In the genomic region with DNA sequence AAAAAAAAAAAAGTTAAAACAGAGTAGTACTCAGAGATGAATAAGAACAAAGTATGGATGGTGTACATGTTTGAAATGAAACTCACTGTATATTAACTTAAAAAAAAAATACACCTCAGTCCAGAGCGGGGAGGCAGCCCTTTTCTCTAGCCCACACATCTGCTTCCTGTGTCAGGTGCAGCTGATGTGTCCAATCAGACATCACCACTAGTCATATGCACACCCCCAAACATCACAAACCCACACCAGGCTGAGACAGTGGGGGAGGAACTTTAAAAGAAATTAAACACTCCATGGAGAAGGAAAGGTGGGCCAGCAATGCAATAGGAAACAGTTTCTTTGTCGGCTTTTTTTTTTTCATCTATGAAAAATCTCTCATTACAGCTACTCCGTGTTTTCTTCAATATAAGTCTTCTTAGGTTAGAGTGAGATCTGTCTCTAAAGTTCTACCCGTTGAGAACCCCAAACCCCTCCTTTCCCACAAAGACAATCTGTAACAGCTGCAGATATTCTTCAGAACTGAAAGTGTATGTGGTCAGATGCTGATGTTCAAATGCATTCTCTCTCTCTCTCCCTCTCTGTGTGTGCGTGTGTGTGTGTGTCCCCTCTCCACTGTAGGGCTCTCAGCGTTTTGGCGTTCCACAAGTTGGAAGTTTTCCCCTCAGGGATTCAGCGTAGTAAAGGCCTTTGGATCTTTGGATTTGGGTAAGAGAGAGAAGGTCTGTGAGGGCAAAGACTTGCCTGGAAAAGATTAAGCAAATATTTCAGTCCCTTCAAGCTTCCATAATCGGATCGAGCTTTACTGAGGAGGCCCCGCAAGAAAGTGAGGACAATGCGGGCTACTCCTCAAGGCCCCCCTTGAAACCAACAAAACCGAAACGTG, we compare ENCODE assay signal across 8 mouse cellular contexts. TPM values are rescaled to one million over a fixed set of nuclear protein-coding genes. Genes with fewer than 3 reads are reported as not detected.
DNase-seq lines count a peak whose midpoint lies in the region; ATAC-seq and TF ChIP-seq lines count a peak whose summit lies in the region.

No protein-coding gene starts in this region.

- H3K27me3 ChIP-seq in kidney, adult 2 months (replicated peaks; ENCODE audit: control insufficient read depth, insufficient read depth, low read length) = no peaks in the 10 kb centered on the region
- no peaks in the 10 kb centered on the region for H3K27me3 ChIP-seq in MEL (ENCODE audit: control insufficient read depth in 1 of 2, insufficient read depth in 2 of 2, low read length in 2 of 2)
- no peaks in the 10 kb centered on the region for H3K27me3 ChIP-seq in heart, postnatal 0 days (ENCODE audit: control insufficient read depth, insufficient read depth, low read length)

- H3K79me2 ChIP-seq in MEL (ENCODE audit: control insufficient read depth, insufficient read depth, low read length, poor library complexity) = no peaks in the 10 kb centered on the region

- H3K36me3 ChIP-seq in kidney, adult 2 months (ENCODE audit: control insufficient read depth, insufficient read depth, low read length) = no peaks in the 10 kb centered on the region
- H3K36me3 ChIP-seq in MEL (ENCODE audit: control insufficient read depth in 1 of 2, insufficient read depth in 2 of 2, low read length in 2 of 2) = peaks cover 0 to 7% of the 10 kb centered on the region in 2 experiments; a peak in 2 of 4 replicates
- peaks cover 33% of the 10 kb centered on the region for H3K36me3 ChIP-seq in heart, postnatal 0 days (replicated peaks; ENCODE audit: control insufficient read depth, insufficient read depth, low read length)

- TF ChIP-seq POLR2A in kidney, adult 2 months (IDR thresholded peaks at IDR 0.05; ENCODE audit: low read depth, low read length) = no peak
- no peak for TF ChIP-seq POLR2A in MEL (IDR thresholded peaks at IDR 0.05; ENCODE audit: control insufficient read depth in 1 of 2, insufficient read depth in 1 of 2, low read depth in 1 of 2, low read length in 2 of 2, poor library complexity in 1 of 2)

- H3K4me1 ChIP-seq in kidney, adult 2 months (ENCODE audit: control insufficient read depth, insufficient read depth, low read length) = peaks cover 3% of the 10 kb centered on the region
- peaks cover 5 to 21% of the 10 kb centered on the region in 2 experiments; a peak in 3 of 4 replicates for H3K4me1 ChIP-seq in MEL (ENCODE audit: control insufficient read depth in 1 of 2, insufficient read depth in 2 of 2, low read length in 2 of 2)
- peaks cover 18% of the 10 kb centered on the region for H3K4me1 ChIP-seq in heart, postnatal 0 days (ENCODE audit: control insufficient read depth, insufficient read depth)

- H3K9me3 ChIP-seq in MEL (replicated peaks; ENCODE audit: insufficient read depth, low read length) = no peaks in the 10 kb centered on the region
- H3K9me3 ChIP-seq in heart, postnatal 0 days (replicated peaks; ENCODE audit: control insufficient read depth, low read length) = no peaks in the 10 kb centered on the region

- peak overlapping the region; percentile 58 for H3K9ac ChIP-seq in MEL (ENCODE audit: control insufficient read depth, low read depth, low read length, poor library complexity, severe bottlenecking)
- H3K9ac ChIP-seq in heart, postnatal 0 days (replicated peaks; ENCODE audit: low read depth, low read length) = peak overlapping the region; percentile 76

- TF ChIP-seq EP300 in MEL (IDR thresholded peaks at IDR 0.05; ENCODE audit: low read depth in 1 of 2, low read length in 2 of 2) = no peak
- TF ChIP-seq EP300 in heart, postnatal 0 days (IDR thresholded peaks at IDR 0.05; ENCODE audit: low read depth) = no peak

- TF ChIP-seq RAD21 in MEL (IDR thresholded peaks at IDR 0.05; ENCODE audit: low read depth, low read length) = no peak

- H3K4me2 ChIP-seq in heart, postnatal 0 days (ENCODE audit: low read depth, low read length) = peak overlapping the region; percentile 86

- WGBS in kidney, adult 2 months = 7% methylated on average over 14 of the region's 14 CpGs
- WGBS in heart, postnatal 0 days = 15% methylated on average over 14 of the region's 14 CpGs

- H3K4me3 ChIP-seq in kidney, adult 2 months (ENCODE audit: insufficient read depth, low read depth, low read length) = peak overlapping the region; percentile 65
- peak overlapping the region; percentile 58 to 85 for H3K4me3 ChIP-seq in MEL (ENCODE audit: control insufficient read depth in 1 of 2, insufficient read depth in 1 of 2, low read depth in 2 of 2, low read length in 2 of 2)
- H3K4me3 ChIP-seq in heart, postnatal 0 days (ENCODE audit: low read depth, low read length) = peak overlapping the region; percentile 79

- TF ChIP-seq CTCF in kidney, adult 2 months (conservative IDR thresholded peaks at IDR 0.05; ENCODE audit: insufficient read depth, insufficient read length, low read depth, low read length) = no peak
- TF ChIP-seq CTCF in MEL (IDR thresholded peaks at IDR 0.05 in 2 of 3, conservative IDR thresholded peaks at IDR 0.05 in 1 of 3; ENCODE audit: control insufficient read depth in 1 of 3, insufficient read depth in 1 of 3, low read depth in 2 of 3, low read length in 3 of 3, poor library complexity in 1 of 3, severe bottlenecking in 1 of 3) = no peak
- no peak for TF ChIP-seq CTCF in heart, postnatal 0 days (IDR thresholded peaks at IDR 0.05; ENCODE audit: low read depth)

- ATAC-seq in heart, postnatal 0 days (ENCODE audit: insufficient read depth, low read depth) = no peak
- peak; percentile 26; the same call in 1 of the 2 replicates for ATAC-seq in megakaryocyte, adult 5-6 weeks (ENCODE audit: poor library complexity, severe bottlenecking)

- H3K27ac ChIP-seq in kidney, adult 2 months (ENCODE audit: insufficient read depth, low read depth, low read length) = no peak overlapping the region; the same call in 1 of the 2 replicates
- no peak overlapping the region for H3K27ac ChIP-seq in MEL (ENCODE audit: control insufficient read depth, low read depth, low read length)
- H3K27ac ChIP-seq in heart, postnatal 0 days (ENCODE audit: low read depth) = peak overlapping the region; percentile 70

- no peak for DNase-seq in kidney, adult 2 months
- DNase-seq in kidney, postnatal 10 days = no peak
- peak; percentile 68 for DNase-seq in MEL (ENCODE audit: low read depth, low spot score)
- DNase-seq in heart, postnatal 0 days (ENCODE audit: low spot score) = no peak
- no peak for DNase-seq in urinary bladder, postnatal 25 days (ENCODE audit: low spot score)
- no peak for DNase-seq in urinary bladder, adult 18-20 months (ENCODE audit: low spot score in 2 of 2)
- DNase-seq in c-Kit-positive CD71-positive TER-119-positive erythroid progenitor cells, embryonic 14.5 days (ENCODE audit: low spot score) = no peak

TF ChIP-seq in MEL, 35 proteins besides CTCF, POLR2A, EP300 and RAD21 (continues in another document):
- TF ChIP-seq TCF12 (IDR thresholded peaks at IDR 0.05; ENCODE audit: low read depth, low read length) (no peak), POLR2AphosphoS2 (IDR thresholded peaks at IDR 0.05; ENCODE audit: low read length) (no peak), CHD2 (IDR thresholded peaks at IDR 0.05; ENCODE audit: low read length) (no peak), ZC3H11A (IDR thresholded peaks at IDR 0.05; ENCODE audit: low read depth, low read length) (no peak), SMC3 (IDR thresholded peaks at IDR 0.05; ENCODE audit: low read depth, low read length) (no peak), NELFE (IDR thresholded peaks at IDR 0.05; ENCODE audit: low read depth, low read length) (no peak), TAL1 (IDR thresholded peaks at IDR 0.05; ENCODE audit: low read length) (no peak), JUND (IDR thresholded peaks at IDR 0.05; ENCODE audit: low read depth, low read length) (no peak), MAX (IDR thresholded peaks at IDR 0.05; ENCODE audit: low read length) (no peak), MXI1 (IDR thresholded peaks at IDR 0.05; ENCODE audit: low read depth, low read length) (no peak), E2F4 (IDR thresholded peaks at IDR 0.05; ENCODE audit: borderline replicate concordance, low read depth, low read length) (no peak), MAZ (IDR thresholded peaks at IDR 0.05; ENCODE audit: low read depth, low read length) (no peak), USF1 (IDR thresholded peaks at IDR 0.05; ENCODE audit: low read depth, low read length) (peak; percentile 84), ZMIZ1 (IDR thresholded peaks at IDR 0.05; ENCODE audit: low read depth, low read length) (no peak), ZKSCAN1 (IDR thresholded peaks at IDR 0.05; ENCODE audit: low read depth, low read length) (no peak), ZNF384 (IDR thresholded peaks at IDR 0.05; ENCODE audit: low read depth, low read length) (0 out of 2 replicates have a peak, but pooled peaks have one; percentile 3), GABPA (IDR thresholded peaks at IDR 0.05; ENCODE audit: low read depth, low read length) (no peak), RCOR1 (IDR thresholded peaks at IDR 0.05; ENCODE audit: low read depth, low read length) (no peak), MAFK (IDR thresholded peaks at IDR 0.05; ENCODE audit: borderline replicate concordance, low read depth, low read length) (no peak), KAT2A (conservative IDR thresholded peaks at IDR 0.05; ENCODE audit: low read depth, low read length) (no peak), GATA1 (IDR thresholded peaks at IDR 0.05; ENCODE audit: low read depth, low read length) (no peak), HCFC1 (IDR thresholded peaks at IDR 0.05; ENCODE audit: low read depth, low read length) (peak; percentile 44; the same call in 1 of the 2 replicates)

RNA-seq across cellular contexts. Expression of a gene that starts 0.7 kb away (rescaled TPM):
- 57.7 and 60.6 TPM in 2 replicates for polyA plus RNA-seq in kidney, adult 2 months (2012; rRNA removed)
- 2.9 and 3.5 TPM in 2 replicates for total RNA-seq in MEL (2012; rRNA removed)
- 10 to 100 TPM in 1 of 2 experiments, not detected in 1; 19.0 TPM for polyA plus RNA-seq in MEL (2012; ENCODE audit: insufficient read depth in 1 of 2, insufficient read length in 2 of 2, low read depth in 1 of 2, low replicate concordance in 2 of 2, missing spikeins in 1 of 2)
- 85.9 and 89.5 TPM in 2 replicates for total RNA-seq in heart, postnatal 0 days (2014; rRNA removed; ENCODE audit: low replicate concordance)
- polyA plus RNA-seq in heart, postnatal 0 days (2015; fragmentation: Nextera tagmentation; extraction: Ambion mirVana) = 80.7 and 82.9 TPM in 2 replicates
- total RNA-seq in megakaryocyte, adult 5-6 weeks (2015) = 17.0 and 23.7 TPM in 2 replicates
- 12.0 and 12.2 TPM in 2 replicates for total RNA-seq in megakaryocyte, adult 5-6 weeks (2017)

RNA-seq across cellular contexts. Expression of a gene that starts 49.1 kb away (rescaled TPM):
- polyA plus RNA-seq in kidney, adult 2 months (2012; rRNA removed) = 563 and 636 TPM in 2 replicates
- total RNA-seq in MEL (2012; rRNA removed) = 513 and 583 TPM in 2 replicates
- 10 to 100 TPM in 1 of 2 experiments, not detected in 1; 59.4 TPM for polyA plus RNA-seq in MEL (2012; ENCODE audit: insufficient read depth in 1 of 2, insufficient read length in 2 of 2, low read depth in 1 of 2, low replicate concordance in 2 of 2, missing spikeins in 1 of 2)
- total RNA-seq in heart, postnatal 0 days (2014; rRNA removed; ENCODE audit: low replicate concordance) = 377 and 462 TPM in 2 replicates
- polyA plus RNA-seq in heart, postnatal 0 days (2015; fragmentation: Nextera tagmentation; extraction: Ambion mirVana) = 108 and 125 TPM in 2 replicates
- 43.8 and 46.5 TPM in 2 replicates for total RNA-seq in megakaryocyte, adult 5-6 weeks (2015)
- total RNA-seq in megakaryocyte, adult 5-6 weeks (2017) = 44.3 and 47.5 TPM in 2 replicates
